Mouse (Mus musculus): ENCODE data around the gene Galt.
"Not testable (repeated sequence)": the region's sequence is repeated elsewhere in the genome, so short reads cannot be mapped to it uniquely, and the experiment has no call there.

Galt gene

GRCm38 (mm10) chr4:41740380-41741157 lies 14.5 kb upstream of the Galt start:
- DNase-seq (ENCODE audit: extremely low spot score, low read depth, low spot score) = no peak

DNA sequence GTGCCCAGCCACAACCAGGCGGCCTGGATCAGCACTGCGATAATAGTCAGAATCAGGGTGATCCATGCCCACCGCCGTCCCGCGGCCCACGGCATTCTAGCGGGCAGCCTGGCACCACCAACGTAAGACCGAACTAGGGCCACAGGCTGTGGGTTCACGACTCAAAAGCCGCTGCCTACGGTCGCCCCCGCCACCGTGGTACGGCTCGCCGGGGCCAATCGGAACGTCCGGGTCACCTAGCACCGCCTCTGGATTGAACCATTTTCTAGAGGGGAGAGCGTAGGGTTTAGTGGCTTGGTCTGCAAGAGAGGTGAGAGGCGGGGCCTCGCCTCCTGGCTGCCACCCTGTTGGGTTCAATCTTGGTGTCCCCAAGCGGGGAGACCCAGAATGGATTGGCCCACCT lies 13.9 kb upstream of the Galt start:
- DNase-seq (ENCODE audit: extremely low spot score, low read depth, low spot score) = no peak

GRCm38 (mm10) chr4:41744131-41744530 lies 10.9 kb upstream of the Galt start:
- DNase-seq (ENCODE audit: extremely low spot score, low read depth, low spot score) = no peak

DNA sequence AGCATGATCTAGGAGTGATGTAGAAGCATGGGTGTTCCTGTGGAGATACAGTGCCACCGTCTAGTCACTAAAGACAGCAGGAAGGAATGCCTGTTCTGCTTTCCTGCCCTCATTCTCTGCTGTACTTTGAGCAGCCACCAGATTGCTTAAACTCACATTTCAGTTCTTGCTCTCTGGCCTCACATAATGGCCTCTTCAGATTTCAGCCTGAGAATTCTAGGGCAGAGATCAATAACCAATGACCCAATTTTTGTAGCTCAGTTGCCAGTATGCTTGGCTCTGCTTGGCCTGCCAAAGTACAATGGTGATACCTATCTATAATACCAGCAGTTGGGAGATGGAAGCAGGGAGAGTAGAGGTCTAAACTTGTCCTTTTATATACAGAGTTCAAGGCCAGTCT lies 10.0 kb upstream of the Galt start:
- no peak for DNase-seq (ENCODE audit: extremely low spot score, low read depth, low spot score)

DNA sequence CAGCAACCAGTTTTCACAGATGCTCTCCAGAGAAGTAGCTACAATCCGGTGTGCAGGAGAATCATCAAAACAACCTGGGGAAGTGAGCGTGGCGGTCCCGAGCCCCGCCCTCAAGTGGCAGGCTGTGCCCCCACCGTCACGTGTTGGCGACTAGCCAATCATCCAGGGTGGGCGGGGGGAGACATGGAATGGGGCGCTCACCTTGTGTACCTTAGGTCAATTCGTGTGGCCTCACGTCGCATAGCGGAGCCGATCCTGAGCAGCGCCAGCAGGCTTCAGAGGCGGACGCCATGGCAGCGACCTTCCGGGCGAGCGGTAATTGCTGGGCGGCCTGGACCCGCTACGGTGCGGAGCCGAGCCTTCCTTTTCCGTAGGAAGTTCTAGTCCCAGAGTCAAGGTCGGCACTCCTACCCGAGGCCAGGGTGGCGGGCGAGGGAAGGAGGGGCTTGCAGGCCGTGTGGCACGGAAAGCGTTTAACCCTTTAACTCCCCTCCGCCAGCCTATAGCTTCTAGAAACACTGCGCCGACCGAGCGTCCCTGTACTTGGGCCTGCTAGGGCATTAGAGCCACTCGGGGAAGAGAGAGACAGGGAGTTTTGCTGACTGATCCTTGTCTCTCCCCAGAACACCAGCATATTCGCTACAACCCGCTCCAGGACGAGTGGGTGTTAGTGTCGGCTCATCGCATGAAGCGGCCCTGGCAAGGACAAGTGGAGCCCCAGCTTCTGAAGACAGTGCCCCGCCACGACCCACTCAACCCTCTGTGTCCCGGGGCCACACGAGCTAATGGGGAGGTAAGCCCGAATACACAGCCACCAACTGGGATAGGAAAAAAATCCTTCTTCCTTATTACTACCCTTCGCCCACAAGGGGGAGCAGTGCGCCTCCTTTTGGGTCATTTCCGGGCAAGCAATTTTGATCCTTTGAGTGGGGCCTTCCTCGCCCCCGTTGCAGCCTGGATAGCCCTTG lies 594 bp downstream of the Galt start, which contains the start of gene Sigmar1:
Sigmar1 (minus strand) TSS at position 820 of the 968 bp plus-strand sequence.
- no peak for DNase-seq (ENCODE audit: extremely low spot score, low read depth, low spot score)

DNA sequence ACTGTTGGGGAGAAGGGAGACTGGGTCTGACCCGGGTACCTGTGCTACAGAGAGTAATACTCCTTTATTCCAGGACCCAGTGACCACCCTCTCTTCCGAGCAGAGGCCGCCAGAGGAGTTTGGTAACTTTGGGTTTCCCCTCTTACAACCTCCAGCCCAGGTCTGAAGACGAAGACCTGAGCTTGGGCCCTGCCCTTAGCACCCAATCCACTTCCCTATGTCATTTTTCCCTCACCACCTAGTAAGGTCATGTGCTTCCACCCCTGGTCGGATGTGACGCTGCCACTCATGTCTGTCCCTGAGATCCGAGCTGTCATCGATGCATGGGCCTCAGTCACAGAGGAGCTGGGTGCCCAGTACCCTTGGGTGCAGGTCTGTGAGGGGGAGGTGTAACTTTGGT lies 1.4 kb downstream of the Galt start:
- DNase-seq (ENCODE audit: extremely low spot score, low read depth, low spot score) = no peak

DNA sequence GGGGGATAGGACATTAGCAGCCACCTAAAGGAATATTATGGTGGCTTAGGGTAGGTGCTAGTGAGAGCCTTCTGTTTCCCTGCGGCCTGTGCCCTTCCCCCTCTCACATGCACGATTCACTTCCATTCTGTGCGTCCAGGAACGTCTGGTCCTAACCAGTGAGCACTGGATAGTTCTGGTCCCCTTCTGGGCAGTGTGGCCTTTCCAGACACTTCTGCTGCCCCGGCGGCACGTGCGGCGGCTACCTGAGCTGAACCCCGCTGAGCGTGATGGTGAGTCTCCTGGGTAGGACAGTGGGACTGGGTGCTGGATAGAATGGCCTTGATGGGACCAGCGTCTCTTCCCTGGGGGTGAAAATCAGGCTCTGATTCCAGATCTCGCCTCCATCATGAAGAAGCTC lies 2.3 kb downstream of the Galt start:
- no peak for DNase-seq (ENCODE audit: extremely low spot score, low read depth, low spot score)

GRCm38 (mm10) chr4:41758021-41758420 lies 3.0 kb downstream of the Galt start:
- no peak for DNase-seq (ENCODE audit: extremely low spot score, low read depth, low spot score)

DNA sequence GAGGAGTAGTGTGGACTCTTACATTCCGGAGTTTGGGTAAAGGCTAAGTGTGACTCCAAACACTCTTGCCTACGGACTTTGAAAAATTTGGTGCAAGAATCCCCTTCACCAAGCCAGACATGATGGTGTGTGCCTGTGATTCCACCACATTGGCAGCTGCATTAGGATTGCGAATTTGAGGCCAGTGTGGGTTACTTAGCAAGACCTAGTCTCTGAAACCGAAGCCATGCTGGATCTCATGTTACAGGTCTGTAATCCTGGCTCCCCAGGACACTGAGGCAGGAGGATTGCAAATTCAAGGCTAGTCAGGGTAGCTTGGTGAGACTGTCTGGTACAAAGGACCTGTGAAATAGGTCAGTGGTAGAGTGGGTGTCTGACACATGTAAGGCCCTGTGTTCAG lies 3.7 kb downstream of the Galt start:
- no peak for DNase-seq (ENCODE audit: extremely low spot score, low read depth, low spot score)

- DNase-seq (ENCODE audit: extremely low spot score, low read depth, low spot score) = no peak
These were observed 4.2 kb downstream of the Galt start for GRCm38 (mm10) chr4:41759206-41759605.

- no peak for DNase-seq (ENCODE audit: extremely low spot score, low read depth, low spot score)
These were observed 4.7 kb downstream of the Galt start for GRCm38 (mm10) chr4:41759656-41760287.

GRCm38 (mm10) chr4:41760288-41760721 lies 5.3 kb downstream of the Galt start:
- no peak for DNase-seq (ENCODE audit: extremely low spot score, low read depth, low spot score)

DNA sequence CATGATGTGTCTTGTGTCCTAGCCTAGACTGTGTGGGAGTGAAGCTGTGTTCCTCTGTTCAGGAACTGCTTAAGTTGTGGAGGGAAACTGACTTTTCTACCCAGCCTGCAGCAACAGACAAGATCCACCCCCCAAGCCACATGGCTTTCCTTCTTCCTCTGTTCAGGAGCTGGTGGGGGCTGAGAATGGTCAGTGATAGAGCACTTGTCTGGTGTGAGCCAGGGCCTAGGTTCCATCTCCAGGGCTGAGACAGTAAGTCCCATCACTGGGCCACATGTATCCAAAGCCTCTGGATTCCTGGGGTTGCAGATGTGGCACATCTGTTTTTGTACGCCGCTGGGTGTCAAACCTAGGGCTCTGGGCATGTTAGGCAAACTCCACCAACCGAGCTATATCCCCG lies 5.9 kb downstream of the Galt start:
- no peak for DNase-seq (ENCODE audit: extremely low spot score, low read depth, low spot score)

GRCm38 (mm10) chr4:41761680-41762079 lies 6.7 kb downstream of the Galt start:
- DNase-seq (ENCODE audit: extremely low spot score, low read depth, low spot score) = no peak

DNA sequence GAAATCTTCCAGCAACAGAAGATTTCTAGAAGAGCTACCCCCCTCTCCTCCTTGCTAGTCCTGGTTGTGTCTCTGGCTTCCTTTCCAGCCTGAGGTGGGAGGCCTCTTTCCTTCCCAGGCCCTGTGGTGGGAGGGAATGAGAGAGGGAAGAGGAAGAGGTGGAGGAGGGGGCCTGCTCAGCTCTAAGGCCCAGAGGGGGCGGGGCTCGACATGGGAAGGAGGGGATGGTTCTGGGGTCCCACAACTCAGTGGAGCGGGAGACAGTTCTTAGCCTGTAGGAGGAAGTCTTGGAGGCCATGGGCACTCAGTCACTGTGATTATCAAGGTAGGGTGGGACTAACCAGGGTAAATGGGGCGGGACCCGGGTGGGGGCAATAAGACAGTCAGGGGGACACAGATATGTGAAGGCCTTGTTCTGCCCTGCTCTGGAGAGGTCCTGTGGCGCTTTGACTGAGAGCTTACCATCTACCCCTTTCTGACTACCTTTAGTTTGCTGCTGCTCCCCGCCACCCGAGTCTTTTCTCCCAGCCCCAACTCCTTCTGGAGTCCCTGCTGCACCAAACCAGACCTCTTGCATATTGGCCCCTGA lies 7.2 kb downstream of the Galt start:
- no peak for DNase-seq (ENCODE audit: extremely low spot score, low read depth, low spot score)

- not testable (repeated sequence) for DNase-seq (ENCODE audit: extremely low spot score, low read depth, low spot score)
These were observed 7.7 kb downstream of the Galt start for GRCm38 (mm10) chr4:41762688-41763114.

GRCm38 (mm10) chr4:41763176-41763575 lies 8.1 kb downstream of the Galt start:
- not testable (repeated sequence) for DNase-seq (ENCODE audit: extremely low spot score, low read depth, low spot score)

GRCm38 (mm10) chr4:41767301-41767700 lies 12.3 kb downstream of the Galt start:
- not testable (repeated sequence) for DNase-seq (ENCODE audit: extremely low spot score, low read depth, low spot score)

DNA sequence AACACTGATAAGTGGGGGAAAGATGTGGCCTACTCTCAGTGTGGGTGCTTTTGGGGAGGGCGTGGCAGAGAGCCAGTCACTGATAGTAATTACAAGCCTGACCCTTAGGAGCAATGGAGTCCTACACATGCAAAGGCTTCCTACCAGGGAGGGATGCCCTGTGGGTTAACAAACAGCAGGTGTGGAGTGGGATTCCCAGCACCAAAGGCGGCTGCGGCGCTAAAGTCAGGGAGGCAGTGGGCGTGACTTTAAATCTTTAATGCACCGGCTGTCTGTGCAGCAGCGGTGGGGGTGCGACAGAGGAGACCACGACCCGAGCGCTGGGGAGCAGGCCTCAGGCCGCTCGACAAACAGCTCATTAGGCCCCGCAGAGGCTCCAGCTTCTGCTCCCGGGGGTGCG lies 17.9 kb downstream of the Galt start:
- DNase-seq (ENCODE audit: extremely low spot score, low read depth, low spot score) = not testable (repeated sequence)

DNA sequence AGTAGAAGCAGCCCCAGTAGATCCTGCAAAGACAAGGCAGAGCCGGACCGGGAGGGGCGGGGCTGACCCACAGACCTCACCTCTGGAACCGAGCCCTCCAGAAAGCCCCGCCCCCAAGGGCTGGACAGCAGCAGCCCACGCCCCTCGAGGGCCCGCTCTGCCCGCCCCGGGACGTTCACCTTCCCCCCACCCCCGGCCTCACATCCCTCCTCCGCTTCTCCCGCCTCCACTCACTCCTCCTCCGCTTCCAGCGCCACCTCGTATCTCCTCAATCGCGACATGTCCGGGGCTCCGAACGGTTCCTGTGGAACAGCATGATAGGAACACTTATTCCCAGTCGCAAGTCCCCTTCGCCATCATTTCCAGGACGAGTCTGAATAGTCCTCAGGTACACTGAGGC lies 18.5 kb downstream of the Galt start:
- not testable (repeated sequence) for DNase-seq (ENCODE audit: extremely low spot score, low read depth, low spot score)

- DNase-seq (ENCODE audit: extremely low spot score, low read depth, low spot score) = not testable (repeated sequence)
These were observed 19.0 kb downstream of the Galt start, which contains the start of gene Ccl27a for GRCm38 (mm10) chr4:41774002-41774401. Ccl27a (minus strand) TSS chr4:41774247.

Measured in hindlimb bud, embryonic 11.5 days (tissue).